Mouse (Mus musculus): ENCODE measurements at regions not wholly inside any gene's neighbourhood (a gene's known extent, or its start where the extent isn't known, plus 50 kb on each side); places are given as distances from the start of the nearest gene placed in this dataset.
A peak's percentile ranks its signal among the peaks of the same experiment; 100 is the strongest.

GRCm38 (mm10) chr6:147718052-147718712, 242.6 kb downstream of the Ccdc91 start:
- no peaks in the 10 kb centered on the region for H3K27me3 ChIP-seq (replicated peaks)
- no peaks in the 10 kb centered on the region for H3K79me2 ChIP-seq (replicated peaks; ENCODE audit: control insufficient read depth, extremely low read depth, insufficient read depth, poor library complexity, severe bottlenecking)
- no peak overlapping the region for H3K27ac ChIP-seq (ENCODE audit: insufficient read depth, low read depth)
- H3K4me3 ChIP-seq (replicated peaks in 1 of 3; ENCODE audit: low read depth in 2 of 3, low read length in 2 of 3, poor library complexity in 1 of 3), result no peak overlapping the region
- H3K9ac ChIP-seq (ENCODE audit: insufficient read depth, low read depth), result no peak overlapping the region
- DNase-seq (ENCODE audit: extremely low read depth), result no peak
- H3K4me1 ChIP-seq (ENCODE audit: control insufficient read depth in 1 of 2, insufficient read depth in 2 of 2), result peaks cover 0 to 7% of the 10 kb centered on the region in 2 experiments; a peak in 2 of 4 replicates
- 0 out of 2 replicates have a peak overlapping the region, but pooled peaks have one; percentile 38 for H3K4me2 ChIP-seq (ENCODE audit: insufficient read depth, low read depth, poor library complexity, severe bottlenecking)
- H3K36me3 ChIP-seq (replicated peaks in 1 of 2; ENCODE audit: control insufficient read depth in 1 of 2, insufficient read depth in 1 of 2, low read length in 1 of 2), result no peaks in the 10 kb centered on the region
- TF ChIP-seq NELFE (IDR thresholded peaks at IDR 0.05; ENCODE audit: low read depth, low read length) (no peak), POLR2A (IDR thresholded peaks at IDR 0.05; ENCODE audit: low read depth, low read length) (no peak), ZKSCAN1 (IDR thresholded peaks at IDR 0.05; ENCODE audit: borderline replicate concordance, low read depth, low read length) (no peak), MAFK (IDR thresholded peaks at IDR 0.05; ENCODE audit: insufficient replicate concordance, low read length) (no peak), USF1 (IDR thresholded peaks at IDR 0.05; ENCODE audit: low read depth, low read length) (no peak)
- dilution Hi-C loops (cut with MboI; ENCODE audit: extremely low pct_ligation_motif_present, extremely low pct_unique_long_range_greater_than_20kb, low sequenced_read_pairs) (no loop called here), in situ Hi-C loops (cut with MboI; ENCODE audit: low pct_ligation_motif_present, low pct_unique_long_range_greater_than_20kb, low sequenced_read_pairs) (no loop called here)
- H3K9me3 ChIP-seq (replicated peaks; ENCODE audit: low read length), result no peaks in the 10 kb centered on the region

- Histone ChIP-seq H3K27ac (ENCODE audit: insufficient read depth, low read depth) (no peak overlapping the region), H3K9me3 (replicated peaks; ENCODE audit: low read length) (no peaks in the 10 kb centered on the region), H3K27me3 (replicated peaks) (no peaks in the 10 kb centered on the region), H3K4me1 (ENCODE audit: control insufficient read depth in 1 of 2, insufficient read depth in 2 of 2) (peaks cover 0 to 7% of the 10 kb centered on the region in 2 experiments; a peak in 2 of 4 replicates), H3K9ac (ENCODE audit: insufficient read depth, low read depth) (no peak overlapping the region), H3K36me3 (replicated peaks in 1 of 2; ENCODE audit: control insufficient read depth in 1 of 2, insufficient read depth in 1 of 2, low read length in 1 of 2) (no peaks in the 10 kb centered on the region), H3K4me3 (replicated peaks in 1 of 3; ENCODE audit: low read depth in 2 of 3, low read length in 2 of 3, poor library complexity in 1 of 3) (no peak overlapping the region), H3K4me2 (ENCODE audit: insufficient read depth, low read depth, poor library complexity, severe bottlenecking) (no peak overlapping the region), H3K79me2 (replicated peaks; ENCODE audit: control insufficient read depth, extremely low read depth, insufficient read depth, poor library complexity, severe bottlenecking) (no peaks in the 10 kb centered on the region)
- TF ChIP-seq UBTF (IDR thresholded peaks at IDR 0.05; ENCODE audit: low read depth, low read length) (no peak), CHD2 (IDR thresholded peaks at IDR 0.05; ENCODE audit: low read length) (no peak), ZMIZ1 (IDR thresholded peaks at IDR 0.05; ENCODE audit: low read depth, low read length) (no peak), TCF12 (IDR thresholded peaks at IDR 0.05; ENCODE audit: low read depth, low read length) (no peak), MAZ (IDR thresholded peaks at IDR 0.05; ENCODE audit: low read depth, low read length) (no peak), IRF4 (IDR thresholded peaks at IDR 0.05; ENCODE audit: low read depth, low read length) (no peak), ETS1 (conservative IDR thresholded peaks at IDR 0.05; ENCODE audit: low read depth, low read length) (no peak), SIN3A (IDR thresholded peaks at IDR 0.05; ENCODE audit: low read length) (no peak), HCFC1 (IDR thresholded peaks at IDR 0.05; ENCODE audit: low read depth, low read length) (no peak), JUN (IDR thresholded peaks at IDR 0.05; ENCODE audit: insufficient read depth, low read depth, low read length) (no peak), EP300 (IDR thresholded peaks at IDR 0.05; ENCODE audit: low read length) (no peak)
- in situ Hi-C loops (cut with MboI; ENCODE audit: low pct_ligation_motif_present, low pct_unique_long_range_greater_than_20kb, low sequenced_read_pairs) (no loop called here), dilution Hi-C loops (cut with MboI; ENCODE audit: extremely low pct_ligation_motif_present, extremely low pct_unique_long_range_greater_than_20kb, low sequenced_read_pairs) (no loop called here)
- no peak for DNase-seq (ENCODE audit: extremely low read depth)
Observed at GRCm38 (mm10) chr6:147718713-147719490, 243.3 kb downstream of the Ccdc91 start.

Data from CH12.LX (cell line).